Mouse (Mus musculus) layer of hippocampus, postnatal 25 days (tissue): ENCODE data around the gene Acot4. TPM values are rescaled to one million over a fixed set of nuclear protein-coding genes. Genes with fewer than 3 reads are reported as not detected.
"Not testable (repeated sequence)": the region's sequence is repeated elsewhere in the genome, so short reads cannot be mapped to it uniquely, and the experiment has no call there.

Experiments used
- DNase-seq, 2 experiments: peaks; one replicate each; pipeline ENCODE4 v3.0.0; 2022; ENCODE audit warnings: mixed read lengths in 2 of 2, low spot score in 1 of 2; ENCODE audit errors: extremely low spot score in 1 of 2
- total RNA-seq, 2 experiments: library from RNA; stranded (reverse); gene quantifications; 2 replicates each; pipeline ENCODE4 v1.2.3; 2021

The Acot4 gene
- total RNA-seq, 2 experiments from 2014 or later: 2.5 to 4.0 TPM

DNA sequence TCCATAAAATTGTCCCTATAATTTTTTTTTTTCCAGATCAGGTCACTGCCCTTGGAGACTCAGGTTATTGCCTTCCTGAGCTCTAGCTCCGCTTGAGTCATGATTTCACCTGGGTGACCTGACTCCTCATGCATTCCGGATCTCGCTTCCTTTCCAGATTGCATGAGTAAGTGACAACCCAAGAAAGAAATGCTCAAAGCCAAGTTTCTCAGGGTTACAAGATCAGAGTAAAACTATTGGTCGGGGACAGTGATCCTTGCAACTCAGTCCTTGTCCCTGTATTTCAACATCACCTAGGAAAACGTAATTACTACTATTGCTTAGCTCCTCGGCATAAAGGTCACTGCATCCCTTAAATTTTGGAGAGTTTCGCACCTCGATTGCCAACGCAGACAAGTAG, 30.8 kb downstream of the Acot4 start, which contains the start of gene Acot5:
Gene Acot5, plus strand, starts transcription at position 340 of the 400 bp plus-strand sequence.
- no peak for DNase-seq

DNA sequence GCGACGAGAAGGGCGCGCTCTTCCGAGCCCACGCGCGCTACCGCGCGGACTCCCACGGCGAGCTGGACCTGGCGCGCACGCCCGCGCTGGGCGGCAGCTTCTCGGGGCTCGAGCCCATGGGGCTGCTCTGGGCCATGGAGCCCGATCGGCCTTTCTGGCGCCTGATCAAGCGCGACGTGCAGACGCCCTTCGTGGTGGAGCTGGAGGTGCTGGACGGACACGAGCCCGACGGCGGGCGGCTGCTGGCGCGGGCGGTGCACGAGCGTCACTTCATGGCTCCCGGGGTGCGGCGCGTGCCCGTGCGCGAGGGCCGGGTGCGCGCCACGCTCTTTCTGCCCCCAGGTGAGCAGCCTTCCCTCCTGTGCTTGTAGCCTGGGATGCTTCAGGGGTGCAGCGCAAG, 31.4 kb downstream of the Acot4 start:
- DNase-seq: peak; percentile 8 to 34

DNA sequence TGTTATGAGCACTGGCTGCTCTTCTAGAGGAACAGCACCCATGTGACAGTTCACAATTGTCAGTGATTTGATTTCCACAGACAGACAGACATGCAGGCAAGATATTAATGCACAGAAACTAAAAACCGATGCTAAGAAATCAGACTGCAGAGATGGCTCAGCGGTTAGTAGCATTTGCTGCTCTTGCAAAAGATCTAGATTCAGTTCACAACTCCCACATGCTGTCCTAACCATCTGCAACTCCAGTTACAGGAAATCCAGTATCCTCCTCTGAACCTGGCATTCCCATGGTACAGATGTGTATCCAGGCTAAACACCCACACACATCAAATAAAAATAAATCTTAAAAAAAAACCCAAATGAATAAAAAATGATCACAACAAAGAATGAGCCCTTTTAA, 33.5 kb downstream of the Acot4 start:
- DNase-seq: no peak

DNA sequence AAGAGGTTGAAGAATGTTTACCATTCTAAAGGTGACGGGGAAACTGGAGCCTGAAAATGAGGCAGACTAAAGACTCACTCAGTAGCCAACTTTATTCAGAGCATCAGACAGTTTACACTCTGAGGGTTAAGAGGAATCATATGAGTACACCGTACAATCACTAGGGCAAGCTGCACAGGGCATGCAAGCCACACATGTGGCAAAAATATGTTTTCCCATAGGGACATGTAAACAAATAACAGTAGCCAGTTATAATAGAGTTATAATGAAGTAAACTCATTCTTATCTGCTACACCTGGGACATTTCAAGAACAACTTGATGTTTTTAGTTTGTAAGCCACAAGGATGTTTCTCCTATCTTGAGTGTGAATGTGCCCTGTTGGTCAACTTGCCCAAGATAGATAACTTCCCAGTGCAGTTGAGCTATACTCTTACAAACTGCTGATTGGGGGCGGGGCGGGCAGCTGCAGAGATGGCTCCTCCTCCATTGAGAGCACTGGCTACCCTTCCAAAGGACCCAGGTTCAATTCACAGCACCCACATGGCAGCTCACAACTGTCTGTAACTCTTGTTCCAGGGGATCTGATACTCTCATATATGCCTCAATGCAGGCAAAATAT, 39.3 kb downstream of the Acot4 start:
- DNase-seq: no peak

DNA sequence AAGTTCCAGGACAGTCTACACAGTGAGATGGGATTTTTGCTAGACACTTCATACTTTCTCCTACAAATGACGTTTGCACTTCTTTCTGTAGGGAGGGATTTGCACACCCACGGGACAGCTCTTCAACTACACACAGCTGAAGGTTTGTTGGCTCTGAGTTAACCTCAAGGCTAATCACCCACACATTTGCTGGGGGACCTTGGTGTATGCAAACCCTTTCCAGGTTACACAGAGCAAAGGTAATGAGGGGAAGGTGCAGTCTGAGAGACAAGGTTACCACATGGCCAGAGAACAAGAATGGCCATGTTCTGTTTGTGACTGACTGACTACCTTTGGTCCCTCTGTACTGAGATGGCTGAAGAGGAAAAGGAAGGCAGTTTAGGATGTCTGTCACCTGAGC, 45.7 kb downstream of the Acot4 start:
- DNase-seq: no peak

DNA sequence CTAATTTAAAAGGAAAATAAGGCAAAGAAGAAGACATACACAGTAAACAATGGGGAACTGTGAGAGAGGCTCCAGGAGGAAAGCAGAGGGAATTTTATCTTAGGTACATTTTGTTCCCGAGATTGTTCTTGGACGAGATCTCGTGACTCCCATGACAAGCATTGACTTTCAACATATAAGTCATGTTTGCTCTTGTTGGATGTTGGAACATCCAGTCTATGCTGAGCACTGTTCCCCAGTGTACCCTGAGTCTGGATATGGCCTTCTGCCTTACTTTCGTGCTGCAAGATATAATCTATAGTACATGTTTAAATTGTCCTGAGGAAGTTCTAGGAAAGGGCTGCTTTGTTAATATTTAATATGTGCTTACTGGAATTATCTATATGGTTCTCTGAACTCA, 46.4 kb downstream of the Acot4 start:
- DNase-seq: no peak

DNA sequence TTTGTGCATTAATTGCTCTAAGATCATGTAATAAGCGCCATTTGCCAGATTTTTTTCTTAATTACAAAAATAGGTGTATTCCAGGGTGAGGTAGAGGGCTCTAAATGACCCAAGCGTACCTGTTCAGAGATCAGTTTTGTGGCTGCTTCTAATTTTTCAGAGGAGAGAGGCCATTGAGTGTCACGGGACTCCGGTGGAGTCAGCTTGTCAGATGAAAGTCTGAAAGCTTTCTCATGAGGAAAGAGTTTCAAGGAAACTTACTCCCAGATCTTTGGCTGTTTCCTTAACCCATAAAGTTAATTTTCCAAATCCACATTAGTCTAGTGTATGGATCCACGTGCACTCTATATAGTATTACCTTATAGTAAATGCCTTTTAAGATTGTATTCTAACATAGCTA, 56.5 kb downstream of the Acot4 start:
- DNase-seq: not testable (repeated sequence)

Other genes starting within 250 kb of the Acot4 start
- gene Numb, start 116.4 kb upstream of the Acot4 start, total RNA-seq: 10 to 100 TPM; 29.7 to 36.8 TPM
- 10 to 100 TPM; 14.7 TPM for gene Riox1, start 87.8 kb upstream of the Acot4 start, total RNA-seq
- not detected for gene Heatr4, start 53.5 kb upstream of the Acot4 start, total RNA-seq
- 10 to 100 TPM; 14.9 to 16.2 TPM for gene Acot2, start 50.5 kb upstream of the Acot4 start, total RNA-seq
- 10 to 100 TPM; 25.6 to 30.9 TPM for gene Acot1, start 28.9 kb upstream of the Acot4 start, total RNA-seq
- not detected for gene Gm49366, start 556 bp downstream of the Acot4 start, total RNA-seq
- gene Acot3, start 13.8 kb downstream of the Acot4 start, total RNA-seq: 1 to 10 TPM; 2.3 to 3.5 TPM
- 1 to 10 TPM; 8.3 TPM for gene Acot5, start 30.9 kb downstream of the Acot4 start, total RNA-seq
- 1 to 10 TPM; 4.3 to 5.3 TPM for gene Acot6, start 62.3 kb downstream of the Acot4 start, total RNA-seq
- gene Dnal1, start 76.0 kb downstream of the Acot4 start, total RNA-seq: 100 to 1,000 TPM in 1 of 2 experiments, 10 to 100 TPM in 1; 95.8 to 104 TPM
- 1 to 10 TPM; 3.8 to 4.5 TPM for gene Pnma1, start 110.1 kb downstream of the Acot4 start, total RNA-seq
- gene Elmsan1, start 180.5 kb downstream of the Acot4 start, total RNA-seq: 10 to 100 TPM; 21.0 to 21.7 TPM
- gene Ptgr2, start 246.9 kb downstream of the Acot4 start, total RNA-seq: 10 to 100 TPM; 38.0 to 41.3 TPM